16 mouse cellular contexts compared by ENCODE assay signal in genomic region chr1:138029649-138030048, GRCm38 (mm10).
DNase-seq lines count a peak whose midpoint lies in the region; ATAC-seq and TF ChIP-seq lines count a peak whose summit lies in the region.
"Had no signal": no experiment of that assay in that cellular context is flagged by ENCODE, and none has a peak within 500 bp of the region (broad histone marks: within the 10 kb centered on the region; RNA-seq: fewer than 3 reads in every experiment).

No protein-coding gene starts in this region.

- no peak overlapping the region for H3K4me2 ChIP-seq in hindbrain, embryonic 13.5 days
- no peak overlapping the region; the same call in 1 of the 2 replicates for H3K4me2 ChIP-seq in CH12.LX (ENCODE audit: insufficient read depth, low read depth, poor library complexity, severe bottlenecking)
- H3K4me2 ChIP-seq in hindbrain, embryonic 12.5 days (replicated peaks): no peak overlapping the region
- no peak overlapping the region for H3K4me2 ChIP-seq in midbrain, embryonic 14.5 days (ENCODE audit: low read length)
- no peak overlapping the region for H3K4me2 ChIP-seq in liver, postnatal 0 days (ENCODE audit: low read depth, low read length)
- H3K4me2 ChIP-seq: embryonic facial prominence, embryonic 13.5 days; heart, embryonic 13.5 days had no signal

- H3K79me2 ChIP-seq in CH12.LX (replicated peaks; ENCODE audit: control insufficient read depth, extremely low read depth, insufficient read depth, poor library complexity, severe bottlenecking): no peaks in the 10 kb centered on the region

- peaks cover 8% of the 10 kb centered on the region; the same call in 1 of the 2 replicates for H3K27me3 ChIP-seq in hindbrain, embryonic 10.5 days (ENCODE audit: insufficient read depth, poor library complexity, severe bottlenecking)
- no peaks in the 10 kb centered on the region for H3K27me3 ChIP-seq in hindbrain, embryonic 13.5 days
- no peaks in the 10 kb centered on the region for H3K27me3 ChIP-seq in CH12.LX (replicated peaks)
- H3K27me3 ChIP-seq in hindbrain, embryonic 12.5 days: no peaks in the 10 kb centered on the region
- no peaks in the 10 kb centered on the region for H3K27me3 ChIP-seq in midbrain, embryonic 14.5 days (ENCODE audit: control insufficient read depth, insufficient read depth, low read length)
- no peaks in the 10 kb centered on the region for H3K27me3 ChIP-seq in liver, postnatal 0 days (ENCODE audit: insufficient read depth, low read length)
- H3K27me3 ChIP-seq: embryonic facial prominence, embryonic 13.5 days; heart, embryonic 13.5 days; megakaryocyte, embryonic 14.5 days had no signal

- ATAC-seq in hindbrain, embryonic 13.5 days (ENCODE audit: low FRiP score): no peak
- ATAC-seq in hindbrain, embryonic 12.5 days (ENCODE audit: low FRiP score): peak; percentile 77
- ATAC-seq in midbrain, embryonic 14.5 days (ENCODE audit: low FRiP score, low TSS enrichment): no peak
- ATAC-seq in liver, postnatal 0 days: no peak
- no peak for ATAC-seq in inflammation-experienced regulatory T-cells, adult 6 months
- ATAC-seq: activated CD4-positive, CD25-positive, alpha-beta regulatory T cell, adult 4 months had no signal

- dilution Hi-C loops in CH12.LX (cut with MboI; ENCODE audit: extremely low pct_ligation_motif_present, extremely low pct_unique_long_range_greater_than_20kb, low sequenced_read_pairs): no loop called here

- TF ChIP-seq POLR2A in CH12.LX (IDR thresholded peaks at IDR 0.05; ENCODE audit: low read depth, low read length): no peak

- TF ChIP-seq EP300 in CH12.LX (IDR thresholded peaks at IDR 0.05; ENCODE audit: low read length): no peak
- TF ChIP-seq EP300 in liver, postnatal 0 days (IDR thresholded peaks at IDR 0.05; ENCODE audit: low read depth): no peak

- H3K4me1 ChIP-seq in hindbrain, embryonic 10.5 days (replicated peaks): peaks cover 26% of the 10 kb centered on the region
- H3K4me1 ChIP-seq in hindbrain, embryonic 13.5 days (replicated peaks): peaks cover 7% of the 10 kb centered on the region
- peaks cover 4 to 27% of the 10 kb centered on the region in 2 experiments; a peak in 3 of 4 replicates for H3K4me1 ChIP-seq in CH12.LX (ENCODE audit: control insufficient read depth in 1 of 2, insufficient read depth in 2 of 2)
- peaks cover 11% of the 10 kb centered on the region; the same call in 1 of the 2 replicates for H3K4me1 ChIP-seq in hindbrain, embryonic 12.5 days
- H3K4me1 ChIP-seq in midbrain, embryonic 14.5 days (ENCODE audit: control insufficient read depth, insufficient read depth, low read length): no peaks in the 10 kb centered on the region
- H3K4me1 ChIP-seq in liver, postnatal 0 days (ENCODE audit: insufficient read depth): no peaks in the 10 kb centered on the region
- H3K4me1 ChIP-seq: heart, embryonic 13.5 days; megakaryocyte, embryonic 14.5 days had no signal

- in situ Hi-C loops in CH12.LX (cut with MboI; ENCODE audit: low pct_ligation_motif_present, low pct_unique_long_range_greater_than_20kb, low sequenced_read_pairs): loop anchor here (25.0 kb wide), 1 partner anchor 292 kb away; no protein-coding TSS in a partner anchor

- no peaks in the 10 kb centered on the region for H3K9me3 ChIP-seq in hindbrain, embryonic 10.5 days
- H3K9me3 ChIP-seq in hindbrain, embryonic 13.5 days: no peaks in the 10 kb centered on the region
- no peaks in the 10 kb centered on the region for H3K9me3 ChIP-seq in CH12.LX (replicated peaks; ENCODE audit: low read length)
- no peaks in the 10 kb centered on the region for H3K9me3 ChIP-seq in hindbrain, embryonic 12.5 days (replicated peaks)
- no peaks in the 10 kb centered on the region for H3K9me3 ChIP-seq in midbrain, embryonic 14.5 days (ENCODE audit: control insufficient read depth, low read length)
- no peaks in the 10 kb centered on the region for H3K9me3 ChIP-seq in liver, postnatal 0 days (ENCODE audit: low read length)
- H3K9me3 ChIP-seq: embryonic facial prominence, embryonic 13.5 days; forebrain, embryonic 10.5 days; heart, embryonic 13.5 days; megakaryocyte, embryonic 14.5 days had no signal

- WGBS in hindbrain, embryonic 10.5 days: 13% methylated on average over 4 of the region's 4 CpGs
- WGBS in hindbrain, embryonic 13.5 days: 6% methylated on average over 4 of the region's 4 CpGs
- WGBS in hindbrain, embryonic 12.5 days: 18% methylated on average over 4 of the region's 4 CpGs
- WGBS in midbrain, embryonic 14.5 days: 5% methylated on average over 4 of the region's 4 CpGs
- 59% methylated on average over 4 of the region's 4 CpGs for WGBS in liver, postnatal 0 days (ENCODE audit: insufficient replicate concordance)

- no peak overlapping the region for H3K9ac ChIP-seq in hindbrain, embryonic 13.5 days
- no peak overlapping the region for H3K9ac ChIP-seq in CH12.LX (ENCODE audit: insufficient read depth, low read depth)
- no peak overlapping the region for H3K9ac ChIP-seq in hindbrain, embryonic 12.5 days
- H3K9ac ChIP-seq in midbrain, embryonic 14.5 days (replicated peaks; ENCODE audit: low read length): no peak overlapping the region
- no peak overlapping the region for H3K9ac ChIP-seq in liver, postnatal 0 days (replicated peaks)
- H3K9ac ChIP-seq: embryonic facial prominence, embryonic 13.5 days; heart, embryonic 13.5 days had no signal

- H3K4me3 ChIP-seq in hindbrain, embryonic 10.5 days: no peak overlapping the region
- no peak overlapping the region for H3K4me3 ChIP-seq in hindbrain, embryonic 13.5 days
- H3K4me3 ChIP-seq in CH12.LX (replicated peaks in 1 of 3; ENCODE audit: low read depth in 2 of 3, low read length in 2 of 3, poor library complexity in 1 of 3): no peak overlapping the region
- no peak overlapping the region for H3K4me3 ChIP-seq in hindbrain, embryonic 12.5 days
- no peak overlapping the region for H3K4me3 ChIP-seq in midbrain, embryonic 14.5 days (replicated peaks; ENCODE audit: low read depth, low read length)
- H3K4me3 ChIP-seq in liver, postnatal 0 days (ENCODE audit: low read depth, low read length): no peak overlapping the region
- H3K4me3 ChIP-seq: embryonic facial prominence, embryonic 13.5 days; forebrain, embryonic 10.5 days; heart, embryonic 13.5 days; layer of hippocampus, adult 2 months; megakaryocyte, embryonic 14.5 days had no signal

- peak overlapping the region; percentile 75 for H3K27ac ChIP-seq in hindbrain, embryonic 10.5 days
- no peak overlapping the region for H3K27ac ChIP-seq in hindbrain, embryonic 13.5 days
- no peak overlapping the region for H3K27ac ChIP-seq in CH12.LX (ENCODE audit: insufficient read depth, low read depth)
- H3K27ac ChIP-seq in hindbrain, embryonic 12.5 days: no peak overlapping the region
- H3K27ac ChIP-seq in midbrain, embryonic 14.5 days (replicated peaks; ENCODE audit: low read depth, low read length): no peak overlapping the region
- H3K27ac ChIP-seq in liver, postnatal 0 days (ENCODE audit: low read depth): no peak overlapping the region
- H3K27ac ChIP-seq: embryonic facial prominence, embryonic 13.5 days; forebrain, embryonic 10.5 days; heart, embryonic 13.5 days; layer of hippocampus, adult 2 months had no signal

- TF ChIP-seq RAD21 in CH12.LX (IDR thresholded peaks at IDR 0.05; ENCODE audit: low read depth, low read length): no peak

- no peaks in the 10 kb centered on the region for H3K36me3 ChIP-seq in hindbrain, embryonic 10.5 days
- no peaks in the 10 kb centered on the region for H3K36me3 ChIP-seq in hindbrain, embryonic 13.5 days
- no peaks in the 10 kb centered on the region for H3K36me3 ChIP-seq in CH12.LX (replicated peaks in 1 of 2; ENCODE audit: control insufficient read depth in 1 of 2, insufficient read depth in 1 of 2, low read length in 1 of 2)
- H3K36me3 ChIP-seq in hindbrain, embryonic 12.5 days: no peaks in the 10 kb centered on the region
- no peaks in the 10 kb centered on the region for H3K36me3 ChIP-seq in midbrain, embryonic 14.5 days (ENCODE audit: control insufficient read depth, insufficient read depth, low read length)
- H3K36me3 ChIP-seq in liver, postnatal 0 days (replicated peaks; ENCODE audit: insufficient read depth, low read length): no peaks in the 10 kb centered on the region
- H3K36me3 ChIP-seq: embryonic facial prominence, embryonic 13.5 days; forebrain, embryonic 10.5 days; heart, embryonic 13.5 days had no signal

- no peak for TF ChIP-seq CTCF in CH12.LX (conservative IDR thresholded peaks at IDR 0.05 in 1 of 2, IDR thresholded peaks at IDR 0.05 in 1 of 2; ENCODE audit: low read depth in 2 of 2, low read length in 2 of 2)
- TF ChIP-seq CTCF in liver, postnatal 0 days (IDR thresholded peaks at IDR 0.05; ENCODE audit: low read depth): no peak

- peak; percentile 68 for DNase-seq in hindbrain, embryonic 10.5 days (ENCODE audit: low spot score)
- no peak for DNase-seq in CH12.LX (ENCODE audit: extremely low read depth)
- peak; percentile 23 for DNase-seq in midbrain, embryonic 14.5 days
- no peak for DNase-seq in right cerebral cortex, adult 18-20 months
- no peak for DNase-seq in liver, postnatal 0 days
- DNase-seq: cerebellum, postnatal 10 days; thymus, postnatal 14 days had no signal

TF ChIP-seq in CH12.LX, 34 proteins besides CTCF, POLR2A, EP300 and RAD21:
- TF ChIP-seq MXI1 (IDR thresholded peaks at IDR 0.05; ENCODE audit: low read depth, low read length) (0 out of 2 replicates have a peak, but pooled peaks have one; percentile 27), GABPA (IDR thresholded peaks at IDR 0.05; ENCODE audit: insufficient replicate concordance, low read depth, low read length) (no peak)

Comparison
In these comparisons a context has a peak if more than half of its experiments do, and no peak if none do; other contexts are left out.
1. DNase-seq: peak in hindbrain, embryonic 10.5 days (single experiment) and midbrain, embryonic 14.5 days (single experiment); none in CH12.LX (single experiment), right cerebral cortex, adult 18-20 months (single experiment) and liver, postnatal 0 days (single experiment).